Comparison of ENCODE assay signal across 8 mouse cellular contexts in the genomic region with DNA sequence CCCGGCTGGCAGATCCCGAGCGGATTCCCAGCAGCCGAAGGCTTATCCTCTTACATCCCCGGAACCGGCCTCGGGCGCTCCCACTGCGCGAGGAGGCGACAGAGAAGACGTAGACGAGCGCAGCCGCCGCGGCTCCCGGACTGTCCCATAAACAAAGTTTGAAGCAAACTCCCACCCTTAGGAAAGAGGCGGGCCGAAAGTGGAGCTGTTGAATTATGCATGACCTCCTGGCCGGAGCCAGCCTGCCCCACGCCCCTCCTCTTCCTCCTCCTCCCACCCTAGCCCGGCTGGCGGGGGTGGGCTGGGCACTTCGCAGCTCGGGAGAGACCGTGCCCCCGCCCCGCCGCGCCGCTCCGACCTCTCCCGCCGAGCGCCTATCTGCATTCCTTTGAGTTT. TPM values are rescaled to one million over a fixed set of nuclear protein-coding genes. Genes with fewer than 3 reads are reported as not detected.
DNase-seq lines count a peak whose midpoint lies in the region; ATAC-seq and TF ChIP-seq lines count a peak whose summit lies in the region.

TSS of gene Wwtr1 (minus strand) at position 251 of the 396 bp plus-strand sequence.

- no peaks in the 10 kb centered on the region for H3K9me3 ChIP-seq in embryonic facial prominence, embryonic 10.5 days
- H3K9me3 ChIP-seq in intestine, postnatal 0 days (ENCODE audit: control insufficient read depth) = no peaks in the 10 kb centered on the region
- H3K9me3 ChIP-seq in limb, embryonic 11.5 days (ENCODE audit: control insufficient read depth, low read length) = no peaks in the 10 kb centered on the region
- H3K9me3 ChIP-seq in midbrain, embryonic 12.5 days = no peaks in the 10 kb centered on the region

- H3K4me1 ChIP-seq in embryonic facial prominence, embryonic 10.5 days = peaks cover 31% of the 10 kb centered on the region
- H3K4me1 ChIP-seq in intestine, postnatal 0 days (replicated peaks; ENCODE audit: control insufficient read depth, insufficient read depth, low read length) = no peaks in the 10 kb centered on the region
- peaks cover 5% of the 10 kb centered on the region; the same call in 1 of the 2 replicates for H3K4me1 ChIP-seq in limb, embryonic 11.5 days (ENCODE audit: control insufficient read depth, insufficient read depth, low read length)
- H3K4me1 ChIP-seq in midbrain, embryonic 12.5 days = peaks cover 20% of the 10 kb centered on the region

- no peak for TF ChIP-seq CTCF in intestine, postnatal 0 days (IDR thresholded peaks at IDR 0.05; ENCODE audit: low read depth)

- peak; percentile 94 to 97 for DNase-seq in adrenal gland, postnatal 36 days
- peak; percentile 95 for DNase-seq in embryonic facial prominence, embryonic 10.5 days (ENCODE audit: low spot score)
- peak; percentile 93 for DNase-seq in limb, embryonic 11.5 days (ENCODE audit: low spot score)
- DNase-seq in spleen, postnatal 14 days (ENCODE audit: low spot score in 2 of 2) = peak; percentile 8 to 14

- H3K9ac ChIP-seq in intestine, postnatal 0 days (ENCODE audit: low read depth, low read length) = peak within 1 kb of the TSS; percentile 75
- H3K9ac ChIP-seq in limb, embryonic 11.5 days (ENCODE audit: low read length) = peak within 1 kb of the TSS; percentile 78
- peak within 1 kb of the TSS; percentile 68 for H3K9ac ChIP-seq in midbrain, embryonic 12.5 days (replicated peaks)

- H3K4me2 ChIP-seq in intestine, postnatal 0 days (replicated peaks; ENCODE audit: low read depth) = peak within 1 kb of the TSS; percentile 93
- H3K4me2 ChIP-seq in limb, embryonic 11.5 days (ENCODE audit: low read depth, severe bottlenecking) = peak within 1 kb of the TSS; percentile 92
- H3K4me2 ChIP-seq in midbrain, embryonic 12.5 days (replicated peaks) = peak within 1 kb of the TSS; percentile 77

- peaks cover 11% of the 10 kb centered on the region for H3K36me3 ChIP-seq in embryonic facial prominence, embryonic 10.5 days (replicated peaks)
- H3K36me3 ChIP-seq in intestine, postnatal 0 days (ENCODE audit: control insufficient read depth, insufficient read depth) = no peaks in the 10 kb centered on the region
- H3K36me3 ChIP-seq in limb, embryonic 11.5 days (ENCODE audit: control insufficient read depth, insufficient read depth, low read length) = no peaks in the 10 kb centered on the region
- no peaks in the 10 kb centered on the region for H3K36me3 ChIP-seq in midbrain, embryonic 12.5 days

- H3K27me3 ChIP-seq in embryonic facial prominence, embryonic 10.5 days (replicated peaks; ENCODE audit: low read depth, poor library complexity, severe bottlenecking) = no peaks in the 10 kb centered on the region
- H3K27me3 ChIP-seq in intestine, postnatal 0 days (replicated peaks; ENCODE audit: control insufficient read depth, insufficient read depth, low read length) = no peaks in the 10 kb centered on the region
- H3K27me3 ChIP-seq in limb, embryonic 11.5 days (ENCODE audit: control insufficient read depth, insufficient read depth, low read length) = no peaks in the 10 kb centered on the region
- no peaks in the 10 kb centered on the region for H3K27me3 ChIP-seq in midbrain, embryonic 12.5 days

- peak within 1 kb of the TSS; percentile 93 for H3K27ac ChIP-seq in embryonic facial prominence, embryonic 10.5 days (replicated peaks)
- peak within 1 kb of the TSS; percentile 82 for H3K27ac ChIP-seq in intestine, postnatal 0 days (ENCODE audit: low read depth, low read length)
- peak within 1 kb of the TSS; percentile 62; the same call in 1 of the 2 replicates for H3K27ac ChIP-seq in limb, embryonic 11.5 days (replicated peaks; ENCODE audit: low read depth, low read length)
- H3K27ac ChIP-seq in midbrain, embryonic 12.5 days (replicated peaks) = peak within 1 kb of the TSS; percentile 74

- under 1% methylated on average over 36 of the region's 36 CpGs for whole genome bisulfite sequencing in embryonic facial prominence, embryonic 10.5 days
- under 1% methylated on average over 35 of the region's 36 CpGs for WGBS in intestine, postnatal 0 days
- 0% methylated on average over 36 of the region's 36 CpGs for WGBS in limb, embryonic 11.5 days
- under 1% methylated on average over 36 of the region's 36 CpGs for whole genome bisulfite sequencing in midbrain, embryonic 12.5 days

- H3K4me3 ChIP-seq in embryonic facial prominence, embryonic 10.5 days = peak within 1 kb of the TSS; percentile 91
- peak within 1 kb of the TSS; percentile 80 for H3K4me3 ChIP-seq in intestine, postnatal 0 days (ENCODE audit: low read depth, low read length)
- H3K4me3 ChIP-seq in limb, embryonic 11.5 days (ENCODE audit: low read depth, low read length) = peak within 1 kb of the TSS; percentile 76
- H3K4me3 ChIP-seq in midbrain, embryonic 12.5 days = peak within 1 kb of the TSS; percentile 67

- ATAC-seq in granulocyte monocyte progenitor cell, adult 5-6 weeks (replicated peaks; ENCODE audit: poor library complexity, severe bottlenecking) = peak; percentile 54
- ATAC-seq in intestine, postnatal 0 days = peak; percentile 78
- peak; percentile 91 for ATAC-seq in limb, embryonic 11.5 days (ENCODE audit: insufficient number of reproducible peaks, low FRiP score, low TSS enrichment, low read depth)
- peak; percentile 92 for ATAC-seq in midbrain, embryonic 12.5 days (ENCODE audit: low FRiP score, low read depth)
- ATAC-seq in activated CD4-positive, CD25-positive, alpha-beta regulatory T cell, adult 4 months = no peak

RNA-seq across cellular contexts. Expression of gene Wwtr1, which starts in this region (rescaled TPM):
- 10 to 100 TPM; 42.9 to 48.9 TPM for total RNA-seq in adrenal gland, postnatal 36 days (2021)
- 10.5 and 11.9 TPM in 2 replicates for polyA plus RNA-seq in embryonic facial prominence, embryonic 10.5 days (2016; fragmentation: Nextera tagmentation; extraction: Ambion mirVana)
- not detected in 2 replicates for total RNA-seq in granulocyte monocyte progenitor cell, adult 5-6 weeks (2014; fragmentation: Nextera tagmentation)
- not detected in 2 replicates for total RNA-seq in granulocyte monocyte progenitor cell, adult 5-6 weeks (2017)
- 13.6 and 14.6 TPM in 2 replicates for polyA plus RNA-seq in intestine, postnatal 0 days (2015; fragmentation: Nextera tagmentation; extraction: Ambion mirVana)
- polyA plus RNA-seq in limb, embryonic 11.5 days (2014; fragmentation: Nextera tagmentation; extraction: Ambion mirVana) = 11.2 and 12.0 TPM in 2 replicates
- polyA plus RNA-seq in midbrain, embryonic 12.5 days (2016; fragmentation: Nextera tagmentation; extraction: Ambion mirVana) = 10.4 and 11.7 TPM in 2 replicates
- under 1 TPM in 1 of 2 experiments, not detected in 1; 0.09 TPM for polyA plus RNA-seq in activated CD4-positive, CD25-positive, alpha-beta regulatory T cell, adult 4 months (2017; shearing (Covaris generic))

Comparison
In these comparisons a context has a peak if more than half of its experiments do, and no peak if none do; other contexts are left out.
1. RNA of gene Wwtr1 (total RNA-seq): 42.9 to 48.9 TPM in adrenal gland, postnatal 36 days; not detected in granulocyte monocyte progenitor cell, adult 5-6 weeks; every median in the first group is over 10 times any median in the second.
2. RNA of gene Wwtr1 (polyA plus RNA-seq): 13.6 to 14.6 TPM in intestine, postnatal 0 days, 10.5 to 11.9 TPM in embryonic facial prominence, embryonic 10.5 days, 10.4 to 11.7 TPM in midbrain, embryonic 12.5 days and 11.2 to 12.0 TPM in limb, embryonic 11.5 days; 0.09 TPM in activated CD4-positive, CD25-positive, alpha-beta regulatory T cell, adult 4 months; every median in the first group is over 10 times any median in the second.
3. Peak in ATAC-seq in granulocyte monocyte progenitor cell, adult 5-6 weeks; RNA of the gene not detected or under 1 TPM.
4. DNase-seq: peak in every context shown above with its lines; median percentile 96 in adrenal gland, postnatal 36 days; 95 in embryonic facial prominence, embryonic 10.5 days; 93 in limb, embryonic 11.5 days; 11 in spleen, postnatal 14 days.
5. Peak in every context shown above with its lines, with median percentiles within 50 percentile points of each other: H3K27ac ChIP-seq, H3K4me3 ChIP-seq, H3K4me2 ChIP-seq and H3K9ac ChIP-seq.